Mouse (Mus musculus) kidney, adult 9 months (tissue): ENCODE measurements around the gene Ppp1r17.

Source experiments
- DNase-seq: peaks from one replicate; pipeline ENCODE4 v3.0.0; 2022

The Ppp1r17 gene

DNA sequence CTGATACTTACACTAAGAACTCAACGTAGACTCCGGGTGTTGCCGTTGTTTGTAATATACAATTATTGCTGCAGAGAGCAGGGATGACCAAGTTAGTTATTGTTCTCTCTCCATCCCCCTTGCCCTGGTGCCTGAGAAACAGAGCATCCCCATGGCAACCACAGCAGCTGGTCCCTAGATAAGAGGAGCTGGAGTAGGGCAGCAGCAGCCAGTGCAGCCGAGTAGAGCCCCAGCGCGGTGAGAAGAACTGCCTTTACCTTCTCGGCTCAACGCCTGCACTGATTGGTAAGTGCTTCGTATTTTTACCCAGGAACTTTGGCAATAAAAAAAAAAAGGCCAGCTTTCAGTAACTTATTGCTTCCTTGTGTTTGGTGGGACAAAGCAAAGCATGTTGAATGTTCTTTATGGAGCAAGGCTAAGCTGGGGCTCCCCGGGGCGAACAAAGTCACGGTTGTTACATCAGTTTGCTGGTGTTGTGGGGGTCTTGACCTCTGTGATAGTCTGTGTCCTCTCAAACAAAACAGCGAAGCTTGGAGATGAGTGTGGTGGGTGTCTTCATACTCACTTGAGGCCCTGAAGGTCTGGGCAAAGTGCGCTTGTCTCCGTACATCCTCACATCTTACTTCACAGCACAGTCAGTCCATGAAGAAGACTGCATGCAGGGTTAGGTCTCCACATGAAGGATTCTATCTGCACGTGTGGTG is at the start of gene Ppp1r17:
Gene Ppp1r17 (plus strand): TSS at position 207 of the 704 bp plus-strand sequence.
- DNase-seq = no peak

DNA sequence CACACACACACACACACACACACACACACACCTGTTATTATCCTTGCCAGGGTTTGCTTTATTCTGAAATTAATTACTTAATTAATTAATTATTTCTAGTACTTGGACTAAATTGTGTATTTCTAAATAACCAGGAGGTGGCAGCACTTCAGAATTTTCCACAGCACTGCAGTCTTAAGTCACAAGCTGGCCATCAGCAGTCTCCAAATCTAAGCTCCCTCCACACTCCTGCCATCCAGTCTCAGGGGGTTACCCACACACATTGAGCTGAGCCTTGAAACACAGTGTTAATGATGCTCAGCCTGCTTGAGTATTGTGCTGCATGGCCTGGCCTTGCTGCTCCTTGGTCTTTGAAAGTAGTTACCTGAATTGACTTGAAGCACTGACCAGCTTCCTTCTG is 44.3 kb upstream of the Ppp1r17 start:
- peak; percentile 29 for DNase-seq

DNA sequence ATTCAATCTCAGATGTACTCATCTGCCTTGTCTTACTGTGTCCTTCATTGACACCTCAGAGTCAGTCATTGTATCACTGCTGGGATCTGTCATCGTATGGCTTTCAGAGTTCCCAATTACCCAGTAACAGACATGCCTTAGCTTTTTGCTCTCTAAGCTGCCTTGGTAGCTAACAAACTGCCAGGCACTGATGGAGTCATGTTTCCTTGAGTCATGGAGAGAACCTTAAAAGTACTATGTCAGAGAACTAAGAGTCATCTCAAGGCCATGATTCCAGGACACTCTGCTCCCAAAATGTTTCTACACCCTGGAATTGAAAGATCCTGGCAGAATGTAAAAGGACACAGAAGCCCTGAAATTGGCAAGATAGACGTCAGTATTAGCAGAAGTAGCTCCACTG is 37.5 kb upstream of the Ppp1r17 start:
- no peak for DNase-seq

DNA sequence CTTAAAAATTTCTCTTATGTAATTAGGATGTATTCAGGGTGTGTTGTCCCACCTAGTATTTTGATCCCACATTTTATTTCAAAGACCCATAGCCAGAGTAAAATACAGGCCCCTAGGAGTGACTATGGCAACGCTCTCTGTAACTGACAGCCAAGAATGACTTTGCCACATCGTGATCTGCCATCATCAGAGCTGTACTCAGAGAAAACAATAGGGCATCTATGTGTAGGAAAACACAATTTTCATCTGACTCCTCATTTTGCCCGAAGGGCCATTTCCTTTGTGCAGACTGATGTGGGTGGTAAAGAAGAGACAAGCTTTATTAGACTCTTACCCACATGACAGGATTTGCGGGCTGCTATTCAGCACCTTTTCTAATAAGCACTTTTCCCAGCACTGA is 8.6 kb upstream of the Ppp1r17 start:
- no peak for DNase-seq

DNA sequence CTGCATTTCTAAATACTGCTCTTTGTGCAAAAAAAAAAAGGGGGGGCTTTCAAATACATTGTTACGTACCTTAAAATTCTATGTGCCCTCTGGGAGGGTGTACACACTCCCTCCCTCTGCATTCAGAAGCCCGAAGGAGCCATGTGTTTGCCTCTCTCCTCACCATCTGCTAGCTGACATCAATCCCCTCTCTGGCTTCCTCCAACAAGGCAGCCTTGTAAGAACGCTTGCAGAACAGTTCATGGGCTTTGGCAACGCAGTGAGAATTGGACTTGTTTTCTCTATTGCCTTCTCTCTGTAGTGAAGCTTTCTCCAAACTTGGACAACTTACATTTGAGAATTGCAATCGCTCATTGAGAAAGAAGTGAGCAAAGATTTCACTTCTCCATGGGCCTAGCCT is 4.9 kb upstream of the Ppp1r17 start:
- no peak for DNase-seq

DNA sequence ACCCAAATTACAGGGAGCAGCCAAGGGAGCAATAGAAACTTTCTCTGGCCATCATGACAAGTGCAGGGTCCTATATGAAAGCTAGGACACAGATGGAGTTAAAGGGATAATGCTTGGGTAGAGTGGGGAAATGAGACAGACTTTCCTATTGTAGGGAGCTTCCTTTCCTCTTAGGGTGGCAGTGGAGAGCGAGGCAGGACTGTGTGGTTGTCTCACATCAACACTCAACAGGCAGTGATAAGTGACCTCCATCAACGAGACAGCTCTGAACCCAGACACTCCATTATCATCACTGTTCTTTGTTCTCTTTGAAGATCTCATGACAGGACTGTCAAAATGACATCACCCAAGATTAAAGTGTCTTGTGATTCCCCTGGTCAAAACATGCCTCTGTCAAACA is 2.3 kb downstream of the Ppp1r17 start:
- no peak for DNase-seq

DNA sequence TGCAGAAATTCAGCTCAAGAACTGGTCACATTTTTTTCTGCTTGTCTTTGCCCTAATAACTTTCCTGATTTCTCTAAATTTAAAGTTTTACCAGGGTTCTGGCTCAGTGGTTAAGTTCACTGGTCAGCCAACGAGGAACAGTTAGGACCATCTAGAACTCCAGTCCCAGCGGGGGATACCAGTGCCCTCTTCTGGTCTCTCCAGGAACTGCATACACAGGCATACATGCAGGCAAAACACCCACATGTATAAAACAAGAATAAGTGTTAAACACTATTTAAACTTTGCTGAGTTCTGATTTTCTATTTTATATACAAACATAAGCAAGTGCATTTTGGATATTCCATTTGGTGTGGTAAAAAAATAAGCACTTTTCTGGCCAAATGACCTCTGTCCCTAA is 8.2 kb downstream of the Ppp1r17 start:
- peak; percentile 7 for DNase-seq

DNA sequence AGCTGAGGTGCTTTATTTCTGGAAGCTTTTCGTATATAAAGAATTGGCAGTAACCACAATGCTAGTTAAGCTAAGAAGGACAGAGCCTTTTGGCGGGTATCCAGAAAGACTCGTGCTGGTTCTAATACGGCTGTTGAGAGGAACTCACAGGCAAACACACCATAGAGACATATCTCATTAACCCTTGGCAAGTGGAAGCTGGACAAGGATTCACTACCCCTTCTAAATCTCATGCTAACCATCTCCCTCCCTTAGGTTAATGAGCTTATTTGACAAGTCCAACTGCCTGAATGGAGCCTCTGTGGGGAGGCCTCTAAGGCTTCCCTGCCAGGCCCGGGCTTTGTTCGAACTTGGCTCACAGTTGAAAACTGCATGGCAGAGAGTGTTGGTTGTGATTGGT is 10.0 kb downstream of the Ppp1r17 start:
- no peak for DNase-seq

DNA sequence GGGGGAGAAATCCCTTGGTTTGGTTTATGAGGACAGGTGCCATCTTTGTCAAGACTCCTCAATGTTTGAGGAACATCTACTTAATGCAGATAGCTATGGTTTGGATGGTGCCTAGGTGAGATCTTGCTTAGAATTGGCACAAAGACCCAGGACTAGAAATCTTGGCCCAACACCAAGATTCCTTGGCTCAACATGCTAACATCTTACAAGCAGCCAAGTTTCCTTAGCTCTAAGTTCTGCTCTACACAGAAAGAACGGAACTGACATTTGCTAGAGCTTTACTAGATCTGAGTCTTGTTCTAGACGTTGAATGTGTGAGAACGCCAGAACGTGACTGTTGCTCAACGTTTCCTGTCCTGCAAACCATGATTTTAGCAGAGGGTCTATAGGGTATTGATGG is 10.7 kb downstream of the Ppp1r17 start:
- DNase-seq = peak; percentile 1

DNA sequence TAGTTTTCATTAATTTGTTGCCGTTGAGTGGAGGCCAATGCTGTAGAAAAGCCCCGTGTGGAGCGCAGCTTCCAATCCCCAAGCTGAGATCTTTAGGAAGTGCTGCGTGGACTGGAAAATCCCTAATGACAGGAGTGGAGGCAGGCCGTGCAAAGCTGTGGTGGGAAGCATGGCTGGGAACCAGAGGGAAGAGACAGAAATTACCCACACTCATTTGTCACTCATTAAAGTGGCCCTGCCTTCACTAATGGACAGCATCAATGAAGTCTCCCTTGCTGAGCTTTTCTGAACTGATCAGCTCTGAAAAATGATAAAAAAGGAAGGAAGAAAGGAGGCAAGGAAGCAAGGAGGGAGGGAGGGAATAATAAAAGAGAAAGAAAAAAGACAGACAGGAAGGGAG is 12.7 kb downstream of the Ppp1r17 start:
- no peak for DNase-seq

DNA sequence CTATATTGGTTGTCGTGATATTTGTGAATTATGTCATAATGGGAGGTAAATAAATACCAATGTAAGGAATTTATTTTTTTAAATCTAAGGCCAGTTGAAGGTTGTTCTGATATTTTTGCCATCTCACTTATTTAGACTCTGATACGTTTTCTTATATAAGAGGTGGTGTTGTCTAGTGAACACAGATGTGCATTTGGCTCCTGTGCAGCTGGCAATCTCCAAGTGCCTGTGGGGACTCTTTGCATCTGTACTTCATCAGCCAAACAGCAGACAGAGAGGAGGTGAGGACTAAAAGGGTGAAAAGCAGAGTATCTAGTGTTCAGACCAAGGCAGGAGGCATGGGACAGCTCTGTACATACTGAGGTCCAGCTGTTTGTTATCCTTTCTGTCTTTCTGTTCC is 14.9 kb downstream of the Ppp1r17 start:
- DNase-seq = no peak

DNA sequence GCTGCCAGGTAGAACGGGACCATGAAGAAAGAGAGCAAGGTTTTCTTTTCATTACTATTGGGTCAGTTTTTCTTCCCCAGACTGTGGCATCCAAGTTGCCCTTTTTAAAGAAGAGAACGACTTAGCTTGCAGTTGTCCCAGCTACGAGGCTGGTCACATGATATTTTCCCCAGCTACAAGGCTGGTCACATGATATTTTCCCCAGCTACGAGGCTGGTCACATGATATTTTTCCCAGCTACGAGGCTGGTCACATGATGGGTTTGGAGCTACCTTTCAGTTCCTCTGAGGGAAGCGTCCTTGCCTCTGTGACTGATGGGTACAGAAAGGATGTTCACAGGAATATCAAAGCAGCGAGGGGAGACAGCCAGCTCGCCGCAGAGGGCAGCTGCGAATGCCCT is 17.8 kb downstream of the Ppp1r17 start:
- no peak for DNase-seq

DNA sequence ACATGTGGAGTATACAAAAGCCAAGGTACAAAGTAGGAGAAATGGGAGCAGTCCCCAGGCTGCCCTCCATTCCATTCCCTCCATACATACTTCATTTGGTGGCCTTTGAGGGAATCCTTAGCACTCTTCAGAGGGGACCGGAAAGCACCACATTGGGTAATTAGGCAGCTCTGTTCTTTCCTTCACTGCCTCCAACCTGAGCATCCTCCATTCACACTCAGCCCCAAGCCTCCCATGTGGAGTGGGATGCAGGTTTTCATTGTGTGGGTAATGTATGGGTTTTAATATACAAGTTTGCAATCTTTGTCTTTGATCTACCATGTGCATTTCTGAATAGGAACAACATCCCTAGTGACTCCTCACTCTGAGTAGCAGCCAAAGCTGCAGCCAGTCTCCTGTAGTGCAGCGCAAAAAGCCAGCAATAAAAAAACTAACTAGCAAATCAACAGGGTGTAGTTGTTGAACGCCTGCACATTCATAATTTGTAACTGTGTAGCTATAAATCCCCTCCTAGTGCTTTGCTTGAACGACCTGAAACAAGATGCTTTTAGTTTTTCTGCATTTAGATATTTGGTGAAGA is 22.3 kb downstream of the Ppp1r17 start:
- no peak for DNase-seq

DNA sequence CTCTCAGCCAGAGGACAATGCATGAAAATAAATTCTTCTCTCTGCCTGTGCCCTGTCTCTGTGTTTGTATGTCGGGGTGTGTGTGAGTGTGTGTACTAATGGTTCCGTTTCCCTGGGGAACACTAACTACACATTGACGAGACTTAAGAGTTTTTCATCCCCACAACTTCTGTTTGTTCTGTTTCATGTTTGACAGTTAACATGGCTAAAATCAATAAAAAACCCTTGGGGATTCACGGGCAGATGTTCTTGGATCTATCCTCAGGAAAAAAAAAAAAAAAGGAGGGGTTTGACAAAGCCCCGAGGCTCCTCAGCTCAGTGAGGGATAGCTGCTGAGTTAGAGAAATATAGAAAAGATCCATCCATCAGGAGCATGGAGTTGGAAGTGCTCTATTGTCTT is 27.0 kb downstream of the Ppp1r17 start:
- no peak for DNase-seq

DNA sequence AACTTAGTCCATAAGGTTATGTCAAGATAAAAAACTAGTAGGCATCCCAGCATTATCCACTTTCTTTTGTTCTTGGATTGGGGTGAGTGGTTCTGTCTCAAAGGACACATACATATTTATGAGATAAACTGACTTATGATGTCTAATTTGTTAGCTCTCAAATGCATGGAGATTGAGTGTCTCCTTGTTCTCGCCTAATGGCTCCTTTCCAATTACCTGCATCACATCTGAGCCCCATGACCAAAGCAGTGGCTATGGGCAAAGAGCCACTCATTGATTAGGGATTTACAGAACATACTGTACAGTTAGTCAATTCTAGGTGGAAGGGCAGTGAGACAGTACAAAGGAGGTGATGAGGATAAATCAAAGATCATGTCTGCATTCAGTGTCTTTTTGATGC is 27.4 kb downstream of the Ppp1r17 start:
- no peak for DNase-seq

DNA sequence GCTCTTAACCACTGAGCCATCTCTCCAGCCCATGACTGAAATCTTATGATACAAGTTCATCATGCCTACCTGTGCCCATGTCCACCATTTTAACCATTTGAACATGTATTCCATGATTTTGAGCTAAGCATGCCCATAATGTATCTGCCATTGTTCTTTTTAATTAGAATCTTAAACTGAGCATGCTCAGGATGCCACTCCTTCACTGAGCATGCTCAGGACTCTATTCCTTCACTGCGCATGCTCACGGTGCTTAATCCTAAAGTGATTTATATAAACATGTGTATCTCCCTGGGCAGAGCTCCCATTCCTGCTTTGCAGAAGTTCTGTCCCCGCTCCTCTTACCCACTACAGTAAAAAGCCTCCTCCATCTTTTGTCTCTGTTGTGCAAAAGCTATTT is 31.3 kb downstream of the Ppp1r17 start:
- DNase-seq = no peak

DNA sequence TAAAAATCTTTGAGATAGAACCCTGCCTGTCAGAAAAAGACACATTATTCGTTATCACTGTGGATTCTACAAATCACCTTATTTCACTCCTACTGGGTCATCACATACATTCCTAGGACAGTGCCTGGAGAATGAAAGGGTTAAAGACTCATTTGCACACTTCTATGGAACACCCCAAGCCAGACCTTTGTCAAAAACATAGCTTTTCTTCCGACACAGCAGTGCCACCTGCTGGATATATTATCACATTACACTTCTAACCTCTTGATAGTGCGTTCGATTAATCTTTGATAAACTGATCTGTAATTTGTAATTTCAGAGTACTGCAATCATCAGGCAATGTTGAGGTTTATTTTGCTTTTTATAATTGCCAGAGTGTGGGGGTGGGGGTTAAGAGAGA is 31.8 kb downstream of the Ppp1r17 start:
- DNase-seq = peak; percentile 26

DNA sequence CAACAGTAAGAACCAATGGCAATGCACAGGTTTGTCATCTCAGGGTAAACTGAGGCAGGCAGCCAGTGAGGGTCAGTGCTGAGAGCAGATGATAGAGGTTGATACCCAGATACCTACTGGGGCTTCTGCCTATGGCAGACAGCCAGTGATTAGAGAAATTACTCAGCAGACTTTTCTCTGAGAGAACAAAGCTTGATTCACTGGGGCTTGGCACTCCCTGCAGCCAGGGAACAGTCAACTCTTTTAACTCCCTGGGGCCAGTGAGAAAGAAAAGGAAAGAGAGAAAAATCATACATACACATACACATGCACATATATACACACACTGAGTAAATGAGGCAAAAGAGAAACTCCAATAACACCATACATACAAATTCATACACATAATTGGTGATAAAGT is 46.4 kb downstream of the Ppp1r17 start:
- no peak for DNase-seq

DNA sequence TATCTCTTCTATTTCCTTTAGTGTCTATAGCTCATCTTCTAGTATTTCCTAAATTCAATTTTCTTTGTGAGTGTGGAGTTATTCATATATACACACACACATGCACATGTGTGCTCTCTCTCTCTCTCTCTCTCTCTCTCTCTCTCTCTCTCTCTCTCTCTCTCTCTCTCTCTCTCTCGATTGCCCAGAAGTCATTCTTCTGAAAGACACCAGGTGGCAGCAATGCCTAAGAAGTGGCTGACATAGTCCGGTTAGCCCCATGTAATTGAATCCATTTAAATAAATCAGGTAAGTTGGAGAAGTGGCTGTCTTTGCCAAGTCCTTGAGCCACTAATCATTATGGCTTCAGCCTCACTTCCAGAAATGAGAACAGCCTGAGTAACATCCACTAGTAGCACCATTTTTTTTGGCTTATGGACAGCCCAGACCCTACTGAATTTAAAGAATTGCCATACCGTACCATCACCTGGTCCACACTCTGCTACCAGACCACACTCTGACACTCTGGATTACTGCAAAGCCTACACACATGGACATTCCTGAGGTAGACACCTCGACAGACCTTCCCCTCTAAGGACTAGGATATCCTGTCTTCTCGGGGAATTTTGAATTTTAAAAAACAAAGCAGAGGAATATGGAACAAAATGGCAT is 49.5 kb downstream of the Ppp1r17 start:
- DNase-seq = peak; percentile 38

DNA sequence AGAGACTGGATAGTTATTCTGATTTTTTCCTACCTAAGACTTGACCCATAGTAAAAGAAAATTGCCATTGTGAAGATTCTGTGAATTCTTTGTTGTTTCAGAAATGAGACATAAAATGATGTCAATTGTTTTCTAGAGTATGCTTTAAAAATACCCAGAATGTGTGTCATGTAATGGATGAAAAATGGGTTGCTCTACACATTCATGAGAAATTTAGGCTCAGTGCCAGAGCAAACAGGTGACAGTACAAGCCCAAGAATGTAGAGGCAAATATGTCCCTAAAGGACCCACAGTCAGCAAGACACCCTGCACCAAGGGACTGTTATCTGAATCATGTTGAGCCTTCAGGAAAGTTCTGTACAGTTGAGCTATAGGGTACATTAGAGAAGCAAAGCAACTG is 51.2 kb downstream of the Ppp1r17 start:
- DNase-seq = no peak

DNA sequence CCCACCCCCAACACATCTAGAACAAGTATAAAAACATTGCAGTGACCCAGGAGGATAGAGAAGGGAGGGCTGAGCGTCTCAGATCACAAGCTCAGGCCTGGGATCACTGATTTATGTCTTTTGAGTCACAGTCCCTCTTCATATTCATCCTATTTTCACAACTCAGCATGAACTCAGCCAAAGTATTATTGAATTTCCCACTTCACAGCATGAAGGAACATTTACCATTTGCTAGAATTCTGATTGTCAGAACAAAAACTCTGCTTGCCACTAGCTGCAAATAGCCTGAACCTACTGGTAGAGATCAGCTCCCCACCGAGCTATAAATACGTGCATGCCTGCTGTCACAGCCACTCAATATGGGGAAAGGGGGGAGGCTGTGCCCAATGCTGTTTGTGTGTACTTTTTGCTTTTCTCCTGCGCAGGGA is 59.1 kb downstream of the Ppp1r17 start:
- no peak for DNase-seq
